Mouse (Mus musculus) brain, embryonic 14.5 days (tissue): ENCODE measurements around the gene Riok1.

ENCODE experiments used
- CTCF ChIP-seq: fragments of 200-500 bp; IDR thresholded peaks from 2 replicates; pipeline ENCODE4 v1.5.1; 2012; ENCODE audit warnings: inconsistent platforms, mild to moderate bottlenecking, moderate library complexity, borderline replicate concordance; ENCODE audit not compliant: insufficient read depth, insufficient read length; ENCODE audit errors: extremely low read depth
- POLR2A ChIP-seq: fragments of 200-500 bp; IDR thresholded peaks from 2 replicates; pipeline ENCODE4 v1.6.1; 2012; ENCODE audit warnings: mild to moderate bottlenecking, inconsistent platforms, borderline replicate concordance; ENCODE audit not compliant: poor library complexity, insufficient read depth, insufficient read length, severe bottlenecking; ENCODE audit errors: extremely low read depth

DNA sequence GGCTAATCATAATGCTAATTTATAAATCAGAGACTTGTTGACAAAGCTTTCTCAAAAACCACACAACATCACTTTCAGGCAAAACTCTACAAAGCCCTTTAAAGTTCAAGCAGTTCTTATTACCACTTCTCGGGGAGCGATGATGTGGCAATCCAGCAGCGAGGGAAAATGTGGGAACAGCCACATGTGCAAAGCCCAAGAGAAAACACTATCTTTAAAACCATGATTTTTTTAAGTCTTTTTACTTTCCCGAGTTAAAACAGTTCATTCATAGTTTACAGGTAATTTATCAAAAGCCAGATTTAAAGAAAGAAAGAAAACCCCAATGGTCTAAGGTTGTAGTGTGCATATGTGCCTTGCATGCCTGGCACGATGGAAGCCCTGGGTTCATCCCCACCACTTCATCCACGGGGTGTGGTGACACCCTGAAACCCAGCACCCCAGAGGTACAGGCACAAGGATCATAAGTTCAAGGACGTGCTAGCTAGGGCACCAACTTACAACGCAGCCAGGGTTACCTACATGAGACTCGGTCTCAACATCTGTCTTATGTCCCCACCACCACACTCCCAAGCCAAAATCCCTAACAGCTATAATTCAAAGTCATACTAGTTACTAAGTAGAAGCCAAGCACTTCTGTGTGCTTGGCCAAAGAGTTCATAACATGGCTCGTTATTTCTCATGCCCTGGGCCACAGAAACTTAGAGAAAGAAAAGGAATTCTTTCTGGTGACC lies 44.0 kb upstream of the Riok1 start:
- TF ChIP-seq POLR2A (no peak), CTCF (no peak)
